Mouse (Mus musculus): Measurements from ENCODE around the gene Oas1f.
"Not testable (repeated sequence)": the region's sequence is repeated elsewhere in the genome, so short reads cannot be mapped to it uniquely, and the experiment has no call there.

Oas1f gene

GRCm38 (mm10) chr5:120847067-120847466 is at the start of gene Oas1f:
Oas1f (plus strand) TSS chr5:120847367.
- DNase-seq (ENCODE audit: extremely low read depth, insufficient read length, low spot score), result no peak

GRCm38 (mm10) chr5:120798147-120798546 is 49.0 kb upstream of the Oas1f start:
- not testable (repeated sequence) for DNase-seq (ENCODE audit: extremely low read depth, insufficient read length, low spot score)

DNA sequence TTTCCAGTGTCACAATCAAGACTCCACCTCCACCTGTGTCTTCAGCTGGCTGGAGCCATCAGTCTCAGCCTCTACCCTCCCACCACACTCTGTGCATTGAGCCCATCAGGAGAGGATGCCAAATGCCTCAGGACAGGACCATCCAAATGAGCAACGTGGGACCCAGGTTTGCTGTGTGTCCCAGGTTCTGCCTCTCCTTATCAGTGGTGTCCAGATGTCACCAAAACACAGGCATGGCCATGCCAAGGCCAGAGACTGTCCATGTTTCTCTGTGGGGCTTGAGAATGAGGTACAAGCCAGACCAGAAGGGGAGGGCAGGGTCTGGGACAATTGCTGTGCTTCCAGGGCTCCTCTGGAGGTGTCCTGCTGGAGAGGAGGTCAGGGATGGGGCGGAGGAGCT is 48.2 kb upstream of the Oas1f start:
- DNase-seq (ENCODE audit: extremely low read depth, insufficient read length, low spot score), result not testable (repeated sequence)

GRCm38 (mm10) chr5:120803596-120803995 is 43.6 kb upstream of the Oas1f start:
- DNase-seq (ENCODE audit: extremely low read depth, insufficient read length, low spot score), result peak; percentile 26

DNA sequence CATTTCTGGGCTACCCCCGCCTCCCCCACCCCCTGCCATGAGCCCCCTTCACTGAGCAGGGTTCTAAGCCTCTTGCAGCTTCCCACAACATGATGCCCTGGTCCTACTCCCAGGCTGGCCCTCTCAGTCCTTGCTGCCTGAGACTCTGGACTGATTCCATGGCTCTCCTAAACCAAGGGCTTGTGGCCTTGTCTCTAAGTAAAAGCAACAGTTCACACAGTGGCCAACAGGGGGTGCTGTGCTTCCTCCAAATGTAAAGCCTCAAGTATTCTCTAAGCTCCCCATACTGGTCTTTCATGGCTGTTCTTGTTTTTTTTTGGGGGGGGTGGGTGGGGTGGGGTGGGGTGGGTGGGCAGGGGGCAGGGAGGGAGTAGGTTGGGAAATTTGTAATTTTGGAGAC is 40.7 kb upstream of the Oas1f start:
- DNase-seq (ENCODE audit: extremely low read depth, insufficient read length, low spot score), result peak; percentile 18

- no peak for DNase-seq (ENCODE audit: extremely low read depth, insufficient read length, low spot score)
Measured at GRCm38 (mm10) chr5:120809171-120809570, 38.0 kb upstream of the Oas1f start.

GRCm38 (mm10) chr5:120811951-120812819 is 35.0 kb upstream of the Oas1f start, which contains the start of gene Oas1c:
Oas1c (minus strand) TSS chr5:120812514.
- peak; percentile 70 for DNase-seq (ENCODE audit: extremely low read depth, insufficient read length, low spot score)

GRCm38 (mm10) chr5:120813023-120813422 is 34.1 kb upstream of the Oas1f start:
- DNase-seq (ENCODE audit: extremely low read depth, insufficient read length, low spot score), result no peak

DNA sequence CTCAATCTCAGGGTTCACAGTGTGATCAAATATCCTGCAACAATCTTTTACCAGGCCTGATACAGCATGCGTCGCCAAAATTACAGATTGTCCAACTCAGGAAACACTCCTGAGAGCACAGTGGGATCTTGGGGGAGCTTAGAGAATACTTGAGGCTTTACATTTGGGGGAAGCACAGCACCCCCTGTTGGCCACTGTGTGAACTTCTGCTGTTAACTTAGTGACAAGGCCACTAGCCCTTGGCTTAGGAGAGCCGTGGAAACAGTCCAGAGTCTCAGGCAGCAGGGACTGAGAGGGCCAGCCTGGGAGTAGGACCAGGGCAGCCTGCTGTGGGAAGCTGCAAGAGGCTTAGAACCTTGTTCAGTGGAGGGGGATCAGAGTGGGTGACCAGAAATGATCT is 31.2 kb upstream of the Oas1f start:
- no peak for DNase-seq (ENCODE audit: extremely low read depth, insufficient read length, low spot score)

- DNase-seq (ENCODE audit: extremely low read depth, insufficient read length, low spot score), result no peak
Measured at GRCm38 (mm10) chr5:120818999-120819398, 28.2 kb upstream of the Oas1f start.

- no peak for DNase-seq (ENCODE audit: extremely low read depth, insufficient read length, low spot score)
Measured at GRCm38 (mm10) chr5:120831031-120831430, 16.1 kb upstream of the Oas1f start.

DNA sequence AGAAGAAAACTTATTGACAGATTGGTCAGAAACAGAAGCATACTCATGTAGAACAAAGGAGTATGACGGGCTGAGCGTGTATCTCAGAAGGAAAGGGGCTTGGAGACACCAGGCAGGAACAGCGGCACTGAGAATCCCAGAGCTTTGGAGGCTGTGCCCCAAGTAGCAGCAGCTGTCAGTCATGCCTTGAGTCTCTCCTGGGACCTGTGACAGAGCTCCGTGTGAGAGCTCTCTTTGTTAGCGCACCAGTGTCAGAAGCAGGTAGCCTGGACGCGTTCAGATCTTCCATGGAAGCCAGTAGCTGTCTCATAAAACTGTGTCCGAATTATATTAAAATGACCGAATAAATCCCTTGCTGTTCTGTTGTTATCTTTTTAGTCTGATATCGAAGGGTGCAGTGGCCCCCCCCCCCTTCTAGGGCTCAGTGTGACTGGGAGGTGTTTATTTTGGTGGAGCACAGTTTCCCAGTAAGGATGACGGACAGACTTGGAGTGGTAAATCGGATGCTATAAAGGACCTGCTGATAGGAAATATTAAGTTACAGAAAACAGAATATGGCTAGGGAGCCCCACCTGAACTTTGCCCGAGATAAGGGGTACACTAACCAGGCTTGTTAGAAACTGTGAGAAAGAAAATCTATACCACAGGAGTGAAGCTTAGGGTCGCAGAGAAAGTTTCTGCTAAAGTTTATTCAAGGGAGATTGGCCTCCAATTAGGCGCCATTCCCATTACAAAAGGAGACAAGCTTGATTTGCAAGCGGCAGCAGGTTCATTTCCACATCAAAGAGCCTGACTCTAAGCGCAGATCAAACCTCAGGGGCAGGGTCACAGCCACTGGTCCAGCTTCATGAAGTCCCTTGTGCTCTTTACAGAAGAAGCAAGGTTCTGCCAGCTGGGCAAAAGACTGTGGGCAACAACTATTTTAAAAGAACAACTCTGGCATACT is 13.6 kb upstream of the Oas1f start:
- DNase-seq (ENCODE audit: extremely low read depth, insufficient read length, low spot score), result no peak

GRCm38 (mm10) chr5:120836731-120837585 is 10.2 kb upstream of the Oas1f start:
- DNase-seq (ENCODE audit: extremely low read depth, insufficient read length, low spot score), result peak; percentile 30

DNA sequence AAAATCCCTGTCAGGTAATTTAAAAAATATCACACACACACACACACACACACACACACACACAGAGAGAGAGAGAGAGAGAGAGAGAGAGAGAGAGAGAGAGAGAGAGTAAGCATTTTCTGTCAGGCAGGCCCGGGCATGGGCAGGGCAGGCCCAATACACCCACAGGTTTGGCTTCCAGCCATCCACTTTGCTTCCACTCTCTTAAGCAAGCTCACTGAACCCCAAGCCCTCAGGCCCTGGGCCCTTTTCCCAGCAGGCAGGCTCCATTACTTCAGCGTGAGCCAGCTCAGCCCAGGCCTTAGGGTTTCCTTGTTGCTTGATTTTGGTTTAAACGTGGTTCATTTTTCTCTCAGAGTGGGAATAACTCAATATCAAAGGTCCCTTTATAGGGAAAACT is 2.5 kb upstream of the Oas1f start:
- DNase-seq (ENCODE audit: extremely low read depth, insufficient read length, low spot score), result peak; percentile 11

GRCm38 (mm10) chr5:120849601-120850136 is 2.5 kb downstream of the Oas1f start:
- DNase-seq (ENCODE audit: extremely low read depth, insufficient read length, low spot score), result peak; percentile 7

DNA sequence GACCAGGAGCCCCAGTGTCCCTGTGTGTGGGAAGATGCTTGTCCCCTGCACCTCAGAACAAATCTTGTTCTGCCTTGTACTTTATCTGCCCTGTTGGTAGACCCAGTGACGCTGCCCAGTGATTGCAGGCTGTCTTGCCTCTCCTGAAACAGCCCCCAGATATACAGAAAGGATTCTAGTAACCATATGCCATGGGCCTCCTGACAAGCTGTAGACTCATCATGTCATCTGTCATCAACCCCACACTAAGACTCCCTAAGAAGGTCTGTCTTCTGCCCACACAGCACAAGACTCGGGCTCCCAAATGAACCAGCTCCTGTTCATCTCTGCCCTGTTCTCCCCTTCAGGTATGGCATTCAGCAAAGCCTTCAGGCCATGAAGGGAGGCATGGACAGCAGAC is 12.1 kb downstream of the Oas1f start:
- DNase-seq (ENCODE audit: extremely low read depth, insufficient read length, low spot score), result no peak

- no peak for DNase-seq (ENCODE audit: extremely low read depth, insufficient read length, low spot score)
Measured at GRCm38 (mm10) chr5:120861121-120861520, 14.0 kb downstream of the Oas1f start, which contains the start of gene Oas1h. Oas1h (plus strand) TSS chr5:120861421.

DNA sequence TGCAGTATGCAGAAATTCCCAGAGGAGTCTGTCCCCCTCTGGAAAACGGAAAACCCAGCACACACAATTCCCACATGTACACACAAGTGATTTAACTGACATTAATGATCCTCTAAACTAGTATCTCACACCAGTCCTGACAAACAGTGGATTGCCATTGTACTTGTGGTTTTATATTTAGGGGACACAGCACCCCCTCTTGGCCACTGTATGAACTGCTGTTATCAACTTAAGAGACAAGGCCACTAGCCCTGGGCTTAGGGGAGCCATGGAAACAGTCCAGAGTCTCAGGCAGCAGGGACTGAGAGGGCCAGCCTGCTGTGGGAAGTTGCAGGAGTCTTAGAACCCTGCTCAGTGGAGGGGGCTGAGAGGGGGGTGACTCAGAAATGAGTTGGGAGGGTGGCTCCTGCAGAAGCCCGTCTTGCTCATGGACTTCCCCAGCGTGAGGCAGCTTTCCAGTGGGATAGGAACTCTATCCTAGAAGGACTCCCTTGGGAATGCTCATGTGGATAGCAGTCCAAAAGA is 18.2 kb downstream of the Oas1f start:
- peak; percentile 15 for DNase-seq (ENCODE audit: extremely low read depth, insufficient read length, low spot score)

GRCm38 (mm10) chr5:120869436-120870015 is 22.4 kb downstream of the Oas1f start:
- DNase-seq (ENCODE audit: extremely low read depth, insufficient read length, low spot score), result no peak
